7 mouse cellular contexts compared by ENCODE assay signal in the genomic region with DNA sequence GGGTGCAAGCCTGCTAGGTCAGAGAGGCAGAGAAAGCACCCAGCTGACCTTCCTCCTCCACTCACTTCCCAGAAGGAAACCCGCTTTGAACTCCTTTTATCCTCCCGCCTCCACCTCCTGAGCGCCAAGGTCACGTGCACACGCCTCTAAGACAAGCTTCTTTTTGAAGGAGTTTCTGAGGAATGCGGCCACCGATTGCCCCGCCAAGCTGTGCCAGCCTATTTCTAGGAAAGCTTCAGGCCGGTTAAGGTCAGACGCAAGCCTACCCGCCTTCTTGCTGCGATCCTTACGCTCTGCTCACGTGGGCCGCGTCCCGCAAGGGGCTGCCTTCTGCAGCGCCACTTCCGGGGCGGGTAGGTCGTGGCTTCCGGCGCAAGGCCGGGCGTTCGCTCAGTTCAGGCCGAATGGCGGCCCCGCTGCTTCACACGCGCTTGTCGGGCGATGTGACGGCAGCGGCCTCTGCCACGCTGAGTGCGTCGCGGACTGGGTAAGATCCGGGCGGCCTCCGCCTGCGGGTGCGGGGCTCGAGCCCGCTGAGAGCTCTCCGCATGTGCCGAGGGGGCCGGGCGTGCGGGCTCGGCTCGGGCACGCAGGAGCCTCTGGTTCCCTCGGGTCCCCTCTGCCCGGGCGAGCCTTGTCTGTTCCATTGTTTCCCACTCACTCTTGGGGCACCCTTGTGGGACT. TPM values are rescaled to one million over a fixed set of nuclear protein-coding genes. Genes with fewer than 3 reads are reported as not detected.
A peak's percentile ranks its signal among the peaks of the same experiment; 100 is the strongest.
DNase-seq lines count a peak whose midpoint lies in the region; ATAC-seq and TF ChIP-seq lines count a peak whose summit lies in the region.

Gene Rrn3 (plus strand): TSS at position 356 of the 684 bp plus-strand sequence.

- DNase-seq in adrenal gland, postnatal 10 days, result peak; percentile 93
- DNase-seq in embryonic facial prominence, embryonic 10.5 days (ENCODE audit: low spot score), result peak; percentile 92
- peak; percentile 50 for DNase-seq in gonadal fat pad, adult 2 months (ENCODE audit: low read depth)
- DNase-seq in left cerebral cortex, postnatal 4 days, result peak; percentile 88

- H3K4me2 ChIP-seq in intestine, postnatal 0 days (replicated peaks; ENCODE audit: low read depth), result peak within 1 kb of the TSS; percentile 78
- peak within 1 kb of the TSS; percentile 82 for H3K4me2 ChIP-seq in midbrain, embryonic 12.5 days (replicated peaks)

- under 1% methylated on average over 57 of the region's 57 CpGs for WGBS in embryonic facial prominence, embryonic 10.5 days
- under 1% methylated on average over 57 of the region's 57 CpGs for WGBS in intestine, postnatal 0 days
- under 1% methylated on average over 57 of the region's 57 CpGs for WGBS in midbrain, embryonic 12.5 days
- under 1% methylated on average over 57 of the region's 57 CpGs for WGBS in small intestine, adult 2 months

- TF ChIP-seq POLR2A in small intestine, adult 2 months (IDR thresholded peaks at IDR 0.05; ENCODE audit: low read depth, low read length), result peak; percentile 77

- 0 out of 2 replicates have a peak, but pooled peaks have one; percentile 24 for TF ChIP-seq CTCF in intestine, postnatal 0 days (IDR thresholded peaks at IDR 0.05; ENCODE audit: low read depth)
- TF ChIP-seq CTCF in small intestine, adult 2 months (IDR thresholded peaks at IDR 0.05; ENCODE audit: extremely low read depth, insufficient read length, insufficient replicate concordance, low read depth, low read length), result no peak

- H3K4me1 ChIP-seq in embryonic facial prominence, embryonic 10.5 days, result peaks cover 17% of the 10 kb centered on the region
- H3K4me1 ChIP-seq in intestine, postnatal 0 days (replicated peaks; ENCODE audit: control insufficient read depth, insufficient read depth, low read length), result no peaks in the 10 kb centered on the region
- H3K4me1 ChIP-seq in midbrain, embryonic 12.5 days, result peaks cover 21% of the 10 kb centered on the region
- peaks cover 9% of the 10 kb centered on the region for H3K4me1 ChIP-seq in small intestine, adult 2 months (ENCODE audit: control insufficient read depth, insufficient read depth, insufficient read length, low read length)

- H3K4me3 ChIP-seq in embryonic facial prominence, embryonic 10.5 days, result peak within 1 kb of the TSS; percentile 93
- H3K4me3 ChIP-seq in intestine, postnatal 0 days (ENCODE audit: low read depth, low read length), result peak within 1 kb of the TSS; percentile 76
- peak within 1 kb of the TSS; percentile 84 for H3K4me3 ChIP-seq in midbrain, embryonic 12.5 days
- peak within 1 kb of the TSS; percentile 75 for H3K4me3 ChIP-seq in small intestine, adult 2 months (ENCODE audit: low read depth, low read length)

- H3K9me3 ChIP-seq in embryonic facial prominence, embryonic 10.5 days, result 0 out of 2 replicates have a peak, but pooled peaks cover 6% of the 10 kb centered on the region
- no peaks in the 10 kb centered on the region for H3K9me3 ChIP-seq in intestine, postnatal 0 days (ENCODE audit: control insufficient read depth)
- H3K9me3 ChIP-seq in midbrain, embryonic 12.5 days, result no peaks in the 10 kb centered on the region

- peak within 1 kb of the TSS; percentile 94 for H3K27ac ChIP-seq in embryonic facial prominence, embryonic 10.5 days (replicated peaks)
- H3K27ac ChIP-seq in intestine, postnatal 0 days (ENCODE audit: low read depth, low read length), result peak within 1 kb of the TSS; percentile 84
- peak within 1 kb of the TSS; percentile 84 for H3K27ac ChIP-seq in midbrain, embryonic 12.5 days (replicated peaks)
- H3K27ac ChIP-seq in small intestine, adult 2 months (ENCODE audit: insufficient read depth, low read depth, low read length), result peak within 1 kb of the TSS; percentile 87

- H3K27me3 ChIP-seq in embryonic facial prominence, embryonic 10.5 days (replicated peaks; ENCODE audit: low read depth, poor library complexity, severe bottlenecking), result no peaks in the 10 kb centered on the region
- H3K27me3 ChIP-seq in intestine, postnatal 0 days (replicated peaks; ENCODE audit: control insufficient read depth, insufficient read depth, low read length), result no peaks in the 10 kb centered on the region
- no peaks in the 10 kb centered on the region for H3K27me3 ChIP-seq in midbrain, embryonic 12.5 days
- H3K27me3 ChIP-seq in small intestine, adult 2 months (ENCODE audit: control insufficient read depth, insufficient read depth, low read length), result no peaks in the 10 kb centered on the region

- peaks cover 44% of the 10 kb centered on the region for H3K36me3 ChIP-seq in embryonic facial prominence, embryonic 10.5 days (replicated peaks)
- H3K36me3 ChIP-seq in intestine, postnatal 0 days (ENCODE audit: control insufficient read depth, insufficient read depth), result peaks cover 15% of the 10 kb centered on the region
- peaks cover 21% of the 10 kb centered on the region for H3K36me3 ChIP-seq in midbrain, embryonic 12.5 days
- peaks cover 8% of the 10 kb centered on the region for H3K36me3 ChIP-seq in small intestine, adult 2 months (ENCODE audit: control insufficient read depth, insufficient read depth, low read length)

- intact Hi-C loops in left cerebral cortex, postnatal 4 days (cut with DNase I), result no loop called here

- H3K9ac ChIP-seq in intestine, postnatal 0 days (ENCODE audit: low read depth, low read length), result peak within 1 kb of the TSS; percentile 86
- peak within 1 kb of the TSS; percentile 91 for H3K9ac ChIP-seq in midbrain, embryonic 12.5 days (replicated peaks)

- peak; percentile 99 for ATAC-seq in intestine, postnatal 0 days
- ATAC-seq in midbrain, embryonic 12.5 days (ENCODE audit: low FRiP score, low read depth), result peak; percentile 99

RNA-seq across cellular contexts. Expression of gene Rrn3, which starts in this region (rescaled TPM):
- 10 to 100 TPM; 37.6 to 38.0 TPM for total RNA-seq in adrenal gland, postnatal 10 days (2021)
- 99.0 and 99.1 TPM in 2 replicates for polyA plus RNA-seq in embryonic facial prominence, embryonic 10.5 days (2016; fragmentation: Nextera tagmentation; extraction: Ambion mirVana)
- 12.1 and 12.4 TPM in 2 replicates for polyA plus RNA-seq in gonadal fat pad, adult 2 months (2012; rRNA removed)
- polyA plus RNA-seq in intestine, postnatal 0 days (2015; fragmentation: Nextera tagmentation; extraction: Ambion mirVana), result 22.6 and 24.2 TPM in 2 replicates
- total RNA-seq in left cerebral cortex, postnatal 4 days (2021), result 10 to 100 TPM; 52.6 to 56.6 TPM
- polyA plus RNA-seq in midbrain, embryonic 12.5 days (2016; fragmentation: Nextera tagmentation; extraction: Ambion mirVana), result 122 and 132 TPM in 2 replicates
- 1.6 and 2.7 TPM in 2 replicates for polyA plus RNA-seq in small intestine, adult 2 months (2012; rRNA removed)

Comparison
In these comparisons a context has a peak if more than half of its experiments do, and no peak if none do; other contexts are left out.
1. Peak in every context shown above with its lines: DNase-seq, ATAC-seq, H3K4me3 ChIP-seq and H3K27ac ChIP-seq.